Mouse (Mus musculus) thymus, adult 2 months (tissue): ENCODE results near the gene Lrch3.

ENCODE experiments used
- CTCF ChIP-seq: fragments of 200-500 bp; IDR thresholded peaks from 2 replicates; pipeline ENCODE4 v1.5.1; 2012; ENCODE audit warnings: mild to moderate bottlenecking, control low read depth, low read length, moderate library complexity, borderline replicate concordance; ENCODE audit not compliant: control insufficient read depth, poor library complexity, insufficient read depth; ENCODE audit errors: extremely low read depth
- POLR2A ChIP-seq: fragments of 200-500 bp; IDR thresholded peaks from 2 replicates; pipeline ENCODE4 v1.6.1; 2012; ENCODE audit warnings: mild to moderate bottlenecking, low read length, control low read depth, moderate library complexity; ENCODE audit not compliant: control insufficient read depth, poor library complexity, insufficient read depth; ENCODE audit errors: extremely low read depth

- TF ChIP-seq CTCF (no peak), POLR2A (no peak)
Measured at GRCm38 (mm10) chr16:33064636-33065035, 150.7 kb downstream of the Lrch3 start.
